Mouse (Mus musculus) adrenal gland (tissue): ENCODE data around the gene Gm38393.

Experiments
- intact Hi-C: fragments of 180-260 bp; cut with DNase I; formaldehyde crosslinking; loops from one replicate; pipeline ENCODE4 v1.15.1; 2025
- long read RNA-seq, 2 experiments: library from polyadenylated mRNA; unstranded; transcript quantifications; one replicate each; pipeline ENCODE4 v2.0.0; 2020; ENCODE audit warnings: borderline replicate concordance in 1 of 2; ENCODE audit not compliant: insufficient replicate concordance in 1 of 2

Gene Gm38393
- long read RNA-seq, experiment 1: 0 reads
- long read RNA-seq, experiment 2: 0 reads

DNA sequence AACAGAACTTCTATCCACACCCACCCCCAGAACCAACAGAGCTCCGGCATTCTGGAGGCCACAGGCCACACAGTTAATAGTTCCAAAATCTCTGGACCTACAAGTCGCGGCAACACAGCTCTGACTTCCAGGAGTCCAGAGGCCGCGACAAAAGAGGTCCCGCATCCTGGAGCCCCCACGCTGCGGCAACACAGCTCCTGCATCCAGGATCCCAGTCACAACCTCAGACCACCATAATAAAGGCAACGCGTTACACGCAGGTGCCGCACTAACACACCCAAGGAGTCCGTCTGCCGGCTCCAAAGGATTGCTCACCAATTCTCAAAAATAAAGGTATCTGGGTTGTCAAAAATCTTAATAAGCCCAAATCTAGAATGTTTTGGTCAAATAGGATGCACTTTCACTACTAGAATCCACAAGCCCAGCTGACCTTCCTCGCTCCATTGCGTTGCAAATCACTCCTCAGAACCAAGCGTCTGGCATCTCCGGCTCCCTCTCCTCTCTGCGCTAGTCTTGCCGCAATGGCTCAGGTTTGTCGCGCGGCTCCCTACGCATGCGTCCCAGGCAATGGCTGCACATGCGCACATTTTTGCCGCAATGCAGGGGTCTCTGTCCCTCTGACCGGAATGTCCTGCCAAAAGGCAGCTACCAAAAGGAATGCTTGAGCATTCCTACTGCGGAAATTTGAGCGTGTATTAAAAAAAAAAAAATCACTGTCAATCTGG lies at the start of gene Gm38393, which contains the start of gene Snurf:
Gene Gm38393 (minus strand): TSS at position 459 of the 725 bp plus-strand sequence.
Gene Snurf (minus strand): TSS at position 444 of the 725 bp plus-strand sequence.
- intact Hi-C loops: no loop called here

DNA sequence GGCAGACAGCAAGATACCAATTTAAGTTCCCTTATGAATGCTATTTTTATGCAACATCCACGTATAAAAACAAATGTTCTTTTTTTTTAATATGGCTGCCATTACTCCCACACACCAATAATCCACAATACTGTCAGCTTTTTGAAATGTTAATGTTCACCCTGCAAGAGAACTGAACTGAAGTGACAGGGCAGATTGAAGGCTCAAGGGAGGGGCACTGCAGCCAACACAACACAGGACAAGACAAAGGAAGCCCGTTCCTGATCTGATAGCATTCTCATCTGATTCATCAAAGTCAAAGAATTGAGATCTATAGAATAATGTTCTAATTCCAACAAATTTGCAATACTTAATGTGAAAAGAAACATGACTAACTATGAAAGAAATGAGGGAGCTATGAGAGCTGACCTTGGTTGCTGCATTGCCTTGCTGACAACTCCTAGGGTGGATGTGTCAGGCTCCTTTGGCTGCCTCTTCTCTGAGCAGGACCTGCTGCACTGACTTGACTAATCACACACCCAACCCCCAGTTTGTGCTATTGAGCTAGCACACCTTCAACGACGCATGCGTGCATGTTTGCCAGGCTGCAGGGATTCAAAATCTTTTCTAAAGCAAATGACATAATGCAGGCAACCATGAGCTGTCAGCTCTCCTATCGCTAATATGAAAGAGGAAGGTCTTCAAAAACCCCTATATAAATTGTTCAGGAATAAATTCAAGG lies 42.8 kb upstream of the Gm38393 start:
- intact Hi-C loops: no loop called here

DNA sequence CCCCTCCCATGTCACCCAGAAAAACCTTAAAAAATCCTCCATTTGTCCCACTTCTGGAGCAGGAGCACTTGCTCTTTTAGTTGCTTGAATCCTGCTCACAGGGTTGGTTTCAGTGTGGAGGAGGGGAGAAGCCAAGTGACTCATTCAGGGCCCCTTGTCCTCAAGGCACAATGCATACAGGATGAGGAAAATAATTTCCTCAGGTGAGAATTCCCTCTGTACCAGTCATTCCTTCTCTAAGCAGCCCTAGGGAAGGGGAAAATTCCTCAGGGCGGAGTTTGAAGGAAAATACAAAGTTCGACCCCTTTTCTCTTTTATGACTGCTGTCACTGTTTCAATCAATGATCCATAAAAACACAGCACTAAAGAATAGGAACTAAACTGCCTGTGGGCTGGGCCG lies 8.3 kb upstream of the Gm38393 start:
- intact Hi-C loops: no loop called here

DNA sequence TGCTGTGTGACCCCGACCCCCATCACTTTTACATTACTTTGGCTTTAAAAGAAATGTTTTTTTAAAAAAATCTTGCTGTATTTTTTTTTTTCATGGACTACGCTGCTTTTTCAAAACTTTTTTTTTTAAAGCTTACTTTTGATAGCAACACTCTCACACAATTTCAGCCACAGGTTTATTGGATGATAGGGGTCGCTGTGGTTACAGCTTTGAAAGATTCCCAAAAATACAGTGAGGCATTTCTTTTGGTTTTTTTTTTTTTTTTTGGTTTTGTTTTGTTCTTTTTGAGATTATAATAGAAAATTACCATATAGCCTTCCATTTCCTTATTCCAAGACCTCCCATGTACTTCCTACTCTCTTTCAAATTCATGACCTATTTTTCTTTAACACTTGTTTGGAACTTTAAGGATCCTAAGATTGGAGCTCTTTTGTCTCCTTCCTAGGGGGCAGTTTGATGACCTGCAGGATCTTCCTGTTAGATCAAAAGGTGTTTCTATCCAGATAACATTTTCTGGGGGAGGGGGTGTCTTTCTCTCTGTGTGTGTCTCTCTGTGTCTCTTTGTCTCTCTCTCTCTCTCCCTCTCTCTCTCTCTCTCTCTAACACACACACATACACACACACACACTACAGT lies 3.0 kb upstream of the Gm38393 start:
- intact Hi-C loops: no loop called here

DNA sequence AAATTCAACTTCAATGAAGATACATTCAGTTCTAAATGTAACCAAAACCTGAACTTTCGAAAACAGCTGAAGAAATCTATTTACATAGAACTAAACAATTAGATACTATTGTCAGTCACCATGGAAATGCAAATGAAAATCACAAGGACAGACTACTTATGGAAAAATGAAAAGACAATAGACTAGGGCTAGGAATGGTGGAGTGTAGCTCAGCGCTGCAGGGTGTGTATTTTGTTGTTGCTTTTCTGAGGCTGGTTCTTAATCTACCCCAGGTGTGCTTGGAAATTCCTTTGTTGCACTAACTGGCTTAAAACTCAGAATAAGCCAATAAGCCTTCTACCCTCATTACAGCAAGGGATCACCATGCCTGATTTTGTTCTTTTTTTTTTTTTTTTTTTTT lies 1.4 kb upstream of the Gm38393 start:
- intact Hi-C loops: no loop called here

DNA sequence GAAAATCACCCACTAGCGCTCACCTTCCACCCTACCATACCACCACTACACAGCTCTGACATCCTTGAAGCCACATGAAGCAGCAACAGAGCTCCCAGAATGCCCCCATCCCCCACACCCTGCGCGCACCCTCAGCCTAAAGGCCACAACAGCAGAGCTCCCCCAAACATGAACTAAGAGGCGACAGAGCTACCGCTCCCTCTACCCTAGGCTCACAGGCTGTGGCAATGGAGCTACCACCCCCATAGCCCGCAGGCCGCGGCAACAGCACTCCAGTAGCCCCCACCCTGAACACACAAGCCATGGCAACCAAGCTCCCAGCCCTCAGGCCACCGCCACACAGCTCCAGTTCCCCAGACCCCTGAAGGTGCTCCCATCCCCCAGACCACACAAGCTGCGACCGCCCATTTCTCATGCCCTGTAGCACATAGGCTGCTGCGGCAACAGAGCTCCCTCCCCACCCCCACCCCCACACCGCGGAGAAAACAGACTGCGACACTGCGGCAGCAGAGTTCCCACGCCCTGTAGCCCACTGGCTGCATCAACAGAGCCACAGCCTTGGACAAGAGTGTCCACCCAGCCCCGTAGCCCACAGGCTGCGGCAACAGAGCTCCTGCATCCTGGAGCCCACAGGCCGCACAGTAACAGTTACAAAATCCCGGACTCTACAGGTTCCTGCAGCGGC lies 801 bp downstream of the Gm38393 start:
- intact Hi-C loops: no loop called here

DNA sequence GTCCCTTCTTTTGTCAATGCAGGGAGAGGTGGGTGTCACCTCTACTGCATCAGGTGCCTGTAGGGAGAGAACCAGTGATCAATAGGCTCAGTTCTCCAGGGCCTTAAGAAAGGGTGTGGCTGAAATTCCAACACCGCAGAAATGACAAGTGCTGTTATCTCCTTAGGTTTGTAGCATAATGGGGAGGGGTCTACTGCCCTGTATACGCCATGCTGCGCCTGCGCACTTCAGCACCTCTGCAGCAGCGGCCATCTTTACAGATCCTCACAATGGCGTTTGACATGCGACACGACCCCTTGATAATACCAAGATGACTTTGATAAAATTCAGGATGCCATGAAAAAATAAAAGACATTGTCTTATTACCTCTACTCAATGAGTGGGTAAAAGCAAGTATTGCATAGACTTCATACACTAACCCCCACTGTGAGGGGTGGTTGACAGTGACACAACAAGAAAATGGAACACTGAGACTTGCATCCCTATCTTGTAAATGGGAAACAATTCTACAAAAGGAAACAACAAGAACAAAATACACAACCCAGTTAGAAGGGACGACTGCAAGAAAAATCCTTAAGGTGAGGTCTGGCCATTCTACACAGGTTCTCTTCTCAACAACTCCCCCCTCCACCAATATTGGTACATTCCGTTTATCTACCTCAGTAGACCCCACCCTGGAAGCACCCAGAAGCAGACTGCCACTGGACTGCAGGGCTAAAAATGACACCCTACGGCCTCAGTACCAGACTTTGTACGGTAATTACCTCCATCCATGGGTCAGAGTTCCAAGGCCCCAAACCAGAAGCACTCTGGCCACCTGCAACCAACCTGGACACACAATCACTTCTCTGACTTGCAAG lies 1.6 kb downstream of the Gm38393 start:
- intact Hi-C loops: no loop called here

DNA sequence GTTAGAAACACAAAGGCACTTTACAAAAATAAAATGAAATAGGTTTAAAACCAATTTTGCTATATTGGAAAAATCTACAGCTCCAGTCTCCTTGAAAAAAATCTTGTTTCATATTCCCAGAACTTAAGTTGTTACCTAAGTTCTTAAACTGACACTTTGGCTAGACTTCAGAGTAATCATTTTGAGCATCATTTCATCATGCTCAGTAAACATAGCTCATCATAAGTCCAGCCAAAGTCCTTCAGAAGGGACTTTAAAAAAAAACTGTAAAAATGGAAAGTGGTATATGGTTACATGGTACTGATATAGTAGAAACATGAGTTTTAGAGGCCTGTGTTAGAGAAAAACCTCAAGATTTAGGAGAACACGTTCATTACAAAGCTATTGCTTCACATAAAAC lies 26.2 kb downstream of the Gm38393 start:
- intact Hi-C loops: no loop called here
